ENCODE assay signal across 8 mouse cellular contexts in genomic region chr8:84823653-84824052, GRCm38 (mm10). TPM values are rescaled to one million over a fixed set of nuclear protein-coding genes. Genes with fewer than 3 reads are reported as not detected.
DNase-seq lines count a peak whose midpoint lies in the region; ATAC-seq and TF ChIP-seq lines count a peak whose summit lies in the region.

No protein-coding gene starts in this region.

- H3K9ac ChIP-seq in CH12.LX (ENCODE audit: insufficient read depth, low read depth): no peak overlapping the region
- H3K9ac ChIP-seq in kidney, embryonic 15.5 days: no peak overlapping the region
- no peak overlapping the region for H3K9ac ChIP-seq in lung, postnatal 0 days (replicated peaks; ENCODE audit: low read depth)

- no peak overlapping the region for H3K4me2 ChIP-seq in CH12.LX (ENCODE audit: insufficient read depth, low read depth, poor library complexity, severe bottlenecking)
- peak overlapping the region; percentile 56 for H3K4me2 ChIP-seq in kidney, embryonic 15.5 days
- no peak overlapping the region for H3K4me2 ChIP-seq in lung, postnatal 0 days (replicated peaks; ENCODE audit: low read depth, low read length)

- no peak for TF ChIP-seq EP300 in CH12.LX (IDR thresholded peaks at IDR 0.05; ENCODE audit: low read length)
- TF ChIP-seq EP300 in lung, postnatal 0 days (IDR thresholded peaks at IDR 0.05): no peak

- no peaks in the 10 kb centered on the region for H3K79me2 ChIP-seq in CH12.LX (replicated peaks; ENCODE audit: control insufficient read depth, extremely low read depth, insufficient read depth, poor library complexity, severe bottlenecking)

- no peaks in the 10 kb centered on the region for H3K27me3 ChIP-seq in CH12.LX (replicated peaks)
- H3K27me3 ChIP-seq in kidney, embryonic 15.5 days: no peaks in the 10 kb centered on the region
- no peaks in the 10 kb centered on the region for H3K27me3 ChIP-seq in lung, postnatal 0 days (replicated peaks; ENCODE audit: insufficient read depth, low read length)

- H3K9me3 ChIP-seq in CH12.LX (replicated peaks; ENCODE audit: low read length): no peaks in the 10 kb centered on the region
- no peaks in the 10 kb centered on the region for H3K9me3 ChIP-seq in kidney, embryonic 15.5 days (replicated peaks)
- H3K9me3 ChIP-seq in lung, postnatal 0 days (ENCODE audit: low read length): no peaks in the 10 kb centered on the region

- H3K36me3 ChIP-seq in CH12.LX (replicated peaks in 1 of 2; ENCODE audit: control insufficient read depth in 1 of 2, insufficient read depth in 1 of 2, low read length in 1 of 2): no peaks in the 10 kb centered on the region
- no peaks in the 10 kb centered on the region for H3K36me3 ChIP-seq in kidney, embryonic 15.5 days
- no peaks in the 10 kb centered on the region for H3K36me3 ChIP-seq in lung, postnatal 0 days (ENCODE audit: insufficient read depth, low read length)

- H3K4me3 ChIP-seq in CH12.LX (replicated peaks in 1 of 3; ENCODE audit: low read depth in 2 of 3, low read length in 2 of 3, poor library complexity in 1 of 3): no peak overlapping the region
- H3K4me3 ChIP-seq in kidney, embryonic 15.5 days (replicated peaks): peak overlapping the region; percentile 25
- H3K4me3 ChIP-seq in lung, postnatal 0 days (ENCODE audit: low read depth, low read length): no peak overlapping the region

- WGBS in kidney, embryonic 15.5 days: 1% methylated on average over 18 of the region's 18 CpGs
- 0% methylated on average over 15 of the region's 18 CpGs for WGBS in lung, postnatal 0 days

- peak; percentile 55 to 88; a peak in 3 of 4 replicates for TF ChIP-seq CTCF in CH12.LX (conservative IDR thresholded peaks at IDR 0.05 in 1 of 2, IDR thresholded peaks at IDR 0.05 in 1 of 2; ENCODE audit: low read depth in 2 of 2, low read length in 2 of 2)
- TF ChIP-seq CTCF in lung, postnatal 0 days (IDR thresholded peaks at IDR 0.05): peak; percentile 89

- peak; percentile 66 for TF ChIP-seq RAD21 in CH12.LX (IDR thresholded peaks at IDR 0.05; ENCODE audit: low read depth, low read length)

- no peak overlapping the region for H3K27ac ChIP-seq in CH12.LX (ENCODE audit: insufficient read depth, low read depth)
- H3K27ac ChIP-seq in kidney, embryonic 15.5 days: no peak overlapping the region
- no peak overlapping the region for H3K27ac ChIP-seq in lung, postnatal 0 days (ENCODE audit: low read length)

- in situ Hi-C loops in CH12.LX (cut with MboI; ENCODE audit: low pct_ligation_motif_present, low pct_unique_long_range_greater_than_20kb, low sequenced_read_pairs): no loop called here

- no peak for TF ChIP-seq POLR2A in CH12.LX (IDR thresholded peaks at IDR 0.05; ENCODE audit: low read depth, low read length)

- ATAC-seq in frontal cortex, adult (ENCODE audit: low TSS enrichment): peak; percentile 98
- ATAC-seq in kidney, embryonic 15.5 days (replicated peaks; ENCODE audit: low FRiP score): peak; percentile 80
- peak; percentile 86 for ATAC-seq in lung, postnatal 0 days

- DNase-seq in 3T3-L1 (ENCODE audit: low read depth, low spot score): peak; percentile 81
- peak; percentile 69 for DNase-seq in CH12.LX (ENCODE audit: extremely low read depth)
- DNase-seq in cerebellum, adult 9-11 months: peak; percentile 75
- peak; percentile 83 for DNase-seq in lung, postnatal 0 days (ENCODE audit: low spot score)
- peak; percentile 81 for DNase-seq in retina, postnatal 1 day
- DNase-seq in layer of hippocampus, adult 9-10 months (ENCODE audit: low spot score): no peak

- dilution Hi-C loops in CH12.LX (cut with MboI; ENCODE audit: extremely low pct_ligation_motif_present, extremely low pct_unique_long_range_greater_than_20kb, low sequenced_read_pairs): no loop called here

- peaks cover 6 to 20% of the 10 kb centered on the region in 2 experiments for H3K4me1 ChIP-seq in CH12.LX (ENCODE audit: control insufficient read depth in 1 of 2, insufficient read depth in 2 of 2)
- H3K4me1 ChIP-seq in kidney, embryonic 15.5 days: peaks cover 9% of the 10 kb centered on the region
- no peaks in the 10 kb centered on the region for H3K4me1 ChIP-seq in lung, postnatal 0 days (ENCODE audit: insufficient read depth, low read depth, low read length)

TF ChIP-seq in CH12.LX, 34 proteins besides CTCF, POLR2A, EP300 and RAD21:
- TF ChIP-seq ZC3H11A (IDR thresholded peaks at IDR 0.05; ENCODE audit: low read depth, low read length): no peak
- no peak for TF ChIP-seq CHD2 (IDR thresholded peaks at IDR 0.05; ENCODE audit: low read length)
- no peak for TF ChIP-seq IRF4 (IDR thresholded peaks at IDR 0.05; ENCODE audit: low read depth, low read length)
- TF ChIP-seq MAFK (IDR thresholded peaks at IDR 0.05; ENCODE audit: insufficient replicate concordance, low read length): no peak
- no peak for TF ChIP-seq MEF2A (IDR thresholded peaks at IDR 0.05; ENCODE audit: borderline replicate concordance, low read depth, low read length)
- TF ChIP-seq TCF12 (IDR thresholded peaks at IDR 0.05; ENCODE audit: low read depth, low read length): 0 out of 2 replicates have a peak, but pooled peaks have one; percentile 36
- no peak; the same call in 1 of the 2 replicates for TF ChIP-seq ELF1 (IDR thresholded peaks at IDR 0.05; ENCODE audit: low read depth, low read length)
- TF ChIP-seq TBP (conservative IDR thresholded peaks at IDR 0.05; ENCODE audit: low read depth, low read length): no peak
- no peak for TF ChIP-seq JUND (conservative IDR thresholded peaks at IDR 0.05; ENCODE audit: low read depth, low read length)
- peak; percentile 12; the same call in 1 of the 2 replicates for TF ChIP-seq NELFE (IDR thresholded peaks at IDR 0.05; ENCODE audit: low read depth, low read length)
- TF ChIP-seq POLR2AphosphoS2 (IDR thresholded peaks at IDR 0.05; ENCODE audit: low read depth, low read length): no peak
- TF ChIP-seq GABPA (IDR thresholded peaks at IDR 0.05; ENCODE audit: insufficient replicate concordance, low read depth, low read length): no peak
- no peak for TF ChIP-seq SIN3A (IDR thresholded peaks at IDR 0.05; ENCODE audit: low read length)
- TF ChIP-seq SMC3 (IDR thresholded peaks at IDR 0.05; ENCODE audit: low read depth, low read length): peak; percentile 57
- TF ChIP-seq MXI1 (IDR thresholded peaks at IDR 0.05; ENCODE audit: low read depth, low read length): no peak
- peak; percentile 43; the same call in 1 of the 2 replicates for TF ChIP-seq MYC (IDR thresholded peaks at IDR 0.05; ENCODE audit: low read depth, low read length)
- no peak for TF ChIP-seq ETS1 (conservative IDR thresholded peaks at IDR 0.05; ENCODE audit: low read depth, low read length)
- no peak for TF ChIP-seq ZKSCAN1 (IDR thresholded peaks at IDR 0.05; ENCODE audit: borderline replicate concordance, low read depth, low read length)
- TF ChIP-seq E2F4 (IDR thresholded peaks at IDR 0.05; ENCODE audit: insufficient replicate concordance, low read depth, low read length): no peak
- no peak for TF ChIP-seq ZNF384 (IDR thresholded peaks at IDR 0.05; ENCODE audit: low read depth, low read length)
- peak; percentile 45 for TF ChIP-seq BHLHE40 (IDR thresholded peaks at IDR 0.05; ENCODE audit: low read depth, low read length)
- no peak for TF ChIP-seq PAX5 (IDR thresholded peaks at IDR 0.05; ENCODE audit: low read length)
- TF ChIP-seq MAZ (IDR thresholded peaks at IDR 0.05; ENCODE audit: low read depth, low read length): no peak
- no peak for TF ChIP-seq USF2 (conservative IDR thresholded peaks at IDR 0.05; ENCODE audit: low read depth, low read length)
- TF ChIP-seq NRF1 (IDR thresholded peaks at IDR 0.05; ENCODE audit: low read depth, low read length): 0 out of 2 replicates have a peak, but pooled peaks have one; percentile 17
- TF ChIP-seq USF1 (IDR thresholded peaks at IDR 0.05; ENCODE audit: low read depth, low read length): no peak
- TF ChIP-seq RCOR1 (conservative IDR thresholded peaks at IDR 0.05; ENCODE audit: low read depth, low read length): no peak
TF ChIP-seq in CH12.LX: peak in this region for 6.

RNA-seq across cellular contexts. Expression of gene Dand5, which starts 1.0 kb away (rescaled TPM):
- total RNA-seq in CH12.LX (2012; rRNA removed): 1.7 TPM in 2 replicates
- 1.4 and 1.8 TPM in 2 replicates for total RNA-seq in CH12.LX (2014; rRNA removed)
- 1.5 and 1.7 TPM in 2 replicates for polyA plus RNA-seq in CH12.LX (2012; ENCODE audit: insufficient read length, low read depth)
- polyA plus RNA-seq in kidney, embryonic 15.5 days (2015; fragmentation: Nextera tagmentation; extraction: Ambion mirVana): 6.3 and 7.0 TPM in 2 replicates
- 6.2 and 6.8 TPM in 2 replicates for polyA plus RNA-seq in lung, postnatal 0 days (2015; fragmentation: Nextera tagmentation; extraction: Ambion mirVana)

RNA-seq across cellular contexts. Expression of gene Gadd45gip1, which starts 7.7 kb away (rescaled TPM):
- 53.6 and 59.7 TPM in 2 replicates for total RNA-seq in CH12.LX (2012; rRNA removed)
- 56.6 and 56.9 TPM in 2 replicates for total RNA-seq in CH12.LX (2014; rRNA removed)
- polyA plus RNA-seq in CH12.LX (2012; ENCODE audit: insufficient read length, low read depth): 56.6 and 57.6 TPM in 2 replicates
- polyA plus RNA-seq in kidney, embryonic 15.5 days (2015; fragmentation: Nextera tagmentation; extraction: Ambion mirVana): 52.6 and 53.0 TPM in 2 replicates
- polyA plus RNA-seq in lung, postnatal 0 days (2015; fragmentation: Nextera tagmentation; extraction: Ambion mirVana): 24.4 and 24.8 TPM in 2 replicates

RNA-seq across cellular contexts. Expression of gene Rad23a, which starts 16.8 kb away (rescaled TPM):
- total RNA-seq in CH12.LX (2012; rRNA removed) (87.0 and 115 TPM in 2 replicates), CH12.LX (2014; rRNA removed) (66.4 and 66.5 TPM in 2 replicates)
- 135 and 143 TPM in 2 replicates for polyA plus RNA-seq in CH12.LX (2012; ENCODE audit: insufficient read length, low read depth)
- polyA plus RNA-seq in kidney, embryonic 15.5 days (2015; fragmentation: Nextera tagmentation; extraction: Ambion mirVana): 112 and 122 TPM in 2 replicates
- polyA plus RNA-seq in lung, postnatal 0 days (2015; fragmentation: Nextera tagmentation; extraction: Ambion mirVana): 77.9 and 85.7 TPM in 2 replicates

RNA-seq across cellular contexts. Expression of gene Calr, which starts 23.1 kb away (rescaled TPM):
- 395 and 738 TPM in 2 replicates for total RNA-seq in CH12.LX (2012; rRNA removed)
- 627 and 669 TPM in 2 replicates for total RNA-seq in CH12.LX (2014; rRNA removed)
- polyA plus RNA-seq in CH12.LX (2012; ENCODE audit: insufficient read length, low read depth): 1,181 and 1,636 TPM in 2 replicates
- 1,039 and 1,041 TPM in 2 replicates for polyA plus RNA-seq in kidney, embryonic 15.5 days (2015; fragmentation: Nextera tagmentation; extraction: Ambion mirVana)
- polyA plus RNA-seq in lung, postnatal 0 days (2015; fragmentation: Nextera tagmentation; extraction: Ambion mirVana): 318 and 405 TPM in 2 replicates

RNA-seq across cellular contexts. Expression of gene Nfix, which starts 23.5 kb away (rescaled TPM):
- 0.76 and 1.1 TPM in 2 replicates for total RNA-seq in CH12.LX (2012; rRNA removed)
- 0.09 and 0.19 TPM in 2 replicates for total RNA-seq in CH12.LX (2014; rRNA removed)
- polyA plus RNA-seq in CH12.LX (2012; ENCODE audit: insufficient read length, low read depth): 8.6 and 10.5 TPM in 2 replicates
- polyA plus RNA-seq in kidney, embryonic 15.5 days (2015; fragmentation: Nextera tagmentation; extraction: Ambion mirVana): 14.2 and 15.5 TPM in 2 replicates
- 38.8 and 45.1 TPM in 2 replicates for polyA plus RNA-seq in lung, postnatal 0 days (2015; fragmentation: Nextera tagmentation; extraction: Ambion mirVana)
